Mouse (Mus musculus) gastrocnemius, postnatal 4 days (tissue): ENCODE measurements around the gene Slc29a1. TPM values are rescaled to one million over a fixed set of nuclear protein-coding genes. Genes with fewer than 3 reads are reported as not detected.

Experiments
- DNase-seq, 2 experiments: peaks; one replicate each; pipeline ENCODE4 v3.0.0; 2021 to 2022; ENCODE audit warnings: low spot score in 2 of 2, mixed read lengths in 2 of 2
- total RNA-seq, 2 experiments: library from RNA; stranded (reverse); gene quantifications; 2 replicates each; pipeline ENCODE4 v1.2.3; 2021

The Slc29a1 gene
- total RNA-seq, 2 experiments from 2014 or later, result 148 to 166 TPM

DNA sequence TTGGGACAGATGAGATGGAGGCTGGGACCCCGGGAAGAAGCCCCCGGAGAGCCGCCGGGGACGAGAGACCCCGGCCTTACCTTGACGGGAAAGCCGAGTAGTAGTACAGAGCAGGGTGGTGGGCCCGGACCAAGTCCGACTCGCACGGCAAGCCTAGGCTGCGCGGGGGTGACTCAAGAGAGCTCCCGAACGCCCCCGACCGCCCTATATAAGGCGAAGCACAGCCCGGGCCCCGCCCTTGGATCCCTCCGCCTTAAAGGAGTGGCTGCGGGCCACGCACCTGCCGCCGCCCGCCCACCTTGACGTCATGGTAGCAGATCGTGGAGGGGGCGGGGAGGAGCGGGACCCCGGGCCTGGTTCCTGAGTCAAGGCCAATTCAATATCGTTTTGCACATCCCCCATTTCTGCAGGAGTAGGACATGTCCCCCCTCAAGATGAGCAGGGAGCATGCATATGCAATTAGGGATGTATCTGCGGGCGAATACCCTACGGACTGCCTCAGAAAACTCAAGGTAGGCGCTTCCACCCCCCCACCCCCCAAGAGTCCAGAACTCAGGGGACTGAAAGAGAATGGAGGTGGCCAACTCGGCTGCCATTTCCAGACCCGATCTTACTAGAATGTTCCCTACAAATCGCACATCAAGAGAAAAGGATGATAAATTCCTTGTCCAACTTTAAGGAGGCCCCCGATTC is 26.2 kb downstream of the Slc29a1 start, which contains the start of gene Hsp90ab1:
Hsp90ab1 (minus strand) TSS at position 185 of the 693 bp plus-strand sequence.
- peak; percentile 99 for DNase-seq

DNA sequence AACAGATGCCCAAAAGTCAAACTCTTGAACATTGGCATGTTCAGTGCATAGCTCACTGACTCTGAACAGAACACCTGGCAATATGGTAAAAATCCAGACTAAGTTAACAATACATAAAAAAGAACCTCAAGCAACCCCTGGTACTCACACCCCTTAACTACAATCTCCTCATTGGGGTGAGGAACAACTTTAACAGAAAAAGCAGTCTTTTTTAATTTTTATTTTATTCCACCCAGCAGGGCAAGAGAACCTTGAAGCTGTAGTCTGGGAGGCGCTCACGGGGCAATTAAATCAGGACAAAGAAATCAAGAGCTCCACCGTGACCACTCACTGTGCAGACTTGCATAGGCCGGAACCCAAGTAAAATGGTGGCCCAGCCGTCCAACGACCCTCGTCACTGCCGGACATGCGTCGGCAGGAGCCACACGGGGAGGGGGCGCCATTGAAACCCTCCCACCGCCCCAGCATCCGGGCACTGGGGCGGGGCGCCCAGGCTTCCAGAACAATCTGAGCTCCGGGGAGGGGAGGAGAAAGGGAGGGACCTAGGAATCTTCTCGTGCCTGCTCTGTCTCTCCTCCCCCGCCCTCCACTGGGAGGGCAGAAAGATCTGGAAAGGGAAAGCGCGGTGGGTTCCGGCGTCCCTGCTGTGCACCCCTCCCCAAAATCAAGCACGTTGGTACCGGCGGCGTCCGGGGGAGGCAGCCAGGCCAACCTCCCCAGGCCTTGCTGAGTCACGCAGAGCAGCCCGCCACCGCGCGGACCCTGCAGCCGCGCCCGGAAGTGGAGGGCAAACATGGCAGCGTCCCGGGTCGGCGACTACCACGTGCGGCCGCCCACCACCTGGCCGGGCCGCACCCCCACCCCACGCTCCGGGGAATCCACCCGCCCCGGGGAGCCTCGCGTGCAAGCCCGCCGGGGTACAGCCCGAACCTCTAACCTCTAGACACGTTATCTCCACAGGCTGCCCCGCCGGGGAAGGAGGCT is 27.0 kb downstream of the Slc29a1 start:
- peak; percentile 65 to 84 for DNase-seq

DNA sequence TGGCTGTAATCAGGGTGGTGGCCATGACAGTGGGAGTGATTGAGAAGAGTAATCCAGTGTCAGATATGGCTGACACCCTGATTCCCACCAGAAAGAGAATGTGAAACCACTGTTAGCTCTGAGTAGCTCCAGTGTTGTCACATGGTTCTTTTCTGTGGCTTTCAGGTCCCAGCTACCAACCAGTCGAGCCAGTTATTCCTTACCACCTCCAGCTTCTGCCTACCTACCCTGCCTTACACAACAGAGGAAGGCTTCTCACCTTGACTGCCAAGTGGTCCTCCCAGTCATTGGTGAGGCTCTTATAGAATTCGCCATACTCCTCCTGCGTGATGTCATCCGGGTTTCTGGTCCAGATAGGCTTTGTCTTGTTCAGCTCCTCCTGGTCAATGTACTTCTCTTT is 29.4 kb downstream of the Slc29a1 start:
- DNase-seq, result no peak

DNA sequence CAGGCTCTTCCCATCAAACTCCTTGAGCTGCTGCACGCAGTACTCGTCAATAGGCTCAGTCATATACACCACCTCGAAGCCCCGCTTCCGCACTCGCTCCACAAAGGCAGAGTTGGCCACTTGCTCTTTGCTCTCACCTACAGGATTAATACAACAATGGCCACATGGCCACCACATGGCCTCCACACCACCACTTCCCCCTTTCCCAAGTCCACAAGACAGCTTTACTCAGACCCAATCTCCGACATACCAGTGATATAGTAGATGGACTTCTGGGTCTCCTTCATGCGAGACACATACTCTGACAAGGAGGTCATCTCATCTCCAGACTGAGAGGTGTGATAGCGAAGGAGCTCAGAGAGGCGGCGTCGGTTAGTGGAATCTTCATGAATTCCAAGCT is 30.4 kb downstream of the Slc29a1 start:
- no peak for DNase-seq

DNA sequence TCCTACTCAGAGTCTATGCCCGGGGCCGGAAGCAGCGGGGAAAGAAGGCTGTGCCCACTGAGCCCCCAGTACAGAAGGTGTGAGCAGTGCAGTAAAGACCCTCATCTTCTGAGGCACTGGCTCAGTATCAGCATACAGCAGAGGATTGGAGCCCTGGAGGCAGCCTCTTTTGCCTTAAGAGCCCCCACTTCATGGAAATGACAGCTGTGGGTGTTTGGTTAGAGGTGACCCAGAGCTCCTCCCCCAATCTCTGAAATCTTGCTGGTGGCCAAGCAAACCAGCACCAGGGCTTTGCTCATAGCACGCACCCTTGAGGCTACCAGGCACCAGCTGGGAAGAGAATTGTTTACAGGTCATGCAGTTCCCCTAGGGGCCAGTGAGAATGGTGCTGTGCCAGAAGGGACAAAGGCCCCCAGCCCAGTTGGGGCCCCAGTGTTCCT is 32.2 kb downstream of the Slc29a1 start:
- no peak for DNase-seq

DNA sequence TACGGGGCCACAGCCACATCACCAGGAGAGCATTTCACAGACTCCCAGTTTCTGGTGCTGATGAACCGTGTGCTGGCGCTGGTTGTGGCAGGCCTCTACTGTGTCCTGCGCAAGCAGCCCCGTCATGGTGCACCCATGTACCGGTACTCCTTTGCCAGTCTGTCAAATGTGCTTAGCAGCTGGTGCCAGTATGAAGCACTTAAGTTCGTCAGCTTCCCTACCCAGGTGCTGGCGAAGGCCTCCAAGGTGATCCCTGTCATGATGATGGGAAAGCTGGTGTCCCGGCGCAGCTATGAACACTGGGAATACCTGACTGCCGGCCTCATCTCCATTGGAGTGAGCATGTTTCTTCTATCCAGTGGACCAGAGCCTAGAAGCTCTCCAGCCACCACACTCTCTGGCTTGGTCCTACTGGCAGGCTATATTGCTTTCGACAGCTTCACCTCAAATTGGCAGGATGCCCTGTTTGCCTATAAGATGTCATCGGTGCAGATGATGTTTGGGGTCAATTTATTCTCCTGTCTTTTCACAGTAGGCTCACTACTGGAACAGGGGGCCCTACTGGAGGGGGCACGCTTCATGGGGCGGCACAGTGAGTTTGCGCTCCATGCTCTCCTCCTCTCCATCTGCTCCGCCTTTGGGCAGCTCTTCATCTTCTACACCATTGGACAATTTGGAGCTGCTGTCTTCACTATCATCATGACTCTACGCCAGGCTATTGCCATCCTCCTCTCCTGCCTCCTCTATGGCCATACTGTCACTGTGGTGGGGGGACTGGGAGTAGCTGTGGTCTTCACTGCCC is 32.8 kb downstream of the Slc29a1 start:
- DNase-seq, result no peak

DNA sequence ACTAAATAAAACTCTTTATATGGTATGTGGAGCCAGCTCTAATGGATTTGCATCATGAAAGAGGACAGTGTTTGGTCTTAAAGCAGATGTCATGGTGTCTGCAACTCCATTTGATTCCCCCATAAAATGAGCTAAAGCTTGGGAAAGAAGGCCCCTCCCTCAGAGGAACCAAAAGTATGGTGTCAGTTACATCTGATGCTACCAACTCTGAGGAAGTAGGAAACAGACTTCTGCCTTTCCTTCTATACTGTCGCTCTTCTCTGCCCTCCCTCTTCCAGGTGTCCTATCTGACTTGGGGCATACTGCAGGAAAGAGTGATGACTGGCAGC is 33.4 kb downstream of the Slc29a1 start:
- DNase-seq, result no peak

DNA sequence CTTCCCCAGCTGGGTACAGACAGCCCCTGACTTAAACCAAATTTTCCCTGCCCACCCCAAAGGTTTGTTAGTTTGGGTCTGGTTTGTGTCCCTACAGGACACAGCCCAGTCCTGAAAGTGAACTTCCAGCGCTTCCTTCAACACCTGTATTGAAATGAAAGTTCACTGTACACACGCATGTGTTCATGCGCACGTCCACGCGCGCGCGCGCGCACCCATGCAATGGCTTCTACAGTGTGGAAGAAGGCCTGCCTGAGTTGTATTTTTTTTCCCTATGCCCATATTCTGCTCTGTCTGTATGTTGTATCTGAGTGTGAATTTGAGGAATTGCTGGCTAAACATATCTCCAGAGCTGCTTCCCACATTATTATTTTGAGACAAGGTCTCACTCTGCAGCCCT is 34.3 kb downstream of the Slc29a1 start:
- DNase-seq, result no peak

DNA sequence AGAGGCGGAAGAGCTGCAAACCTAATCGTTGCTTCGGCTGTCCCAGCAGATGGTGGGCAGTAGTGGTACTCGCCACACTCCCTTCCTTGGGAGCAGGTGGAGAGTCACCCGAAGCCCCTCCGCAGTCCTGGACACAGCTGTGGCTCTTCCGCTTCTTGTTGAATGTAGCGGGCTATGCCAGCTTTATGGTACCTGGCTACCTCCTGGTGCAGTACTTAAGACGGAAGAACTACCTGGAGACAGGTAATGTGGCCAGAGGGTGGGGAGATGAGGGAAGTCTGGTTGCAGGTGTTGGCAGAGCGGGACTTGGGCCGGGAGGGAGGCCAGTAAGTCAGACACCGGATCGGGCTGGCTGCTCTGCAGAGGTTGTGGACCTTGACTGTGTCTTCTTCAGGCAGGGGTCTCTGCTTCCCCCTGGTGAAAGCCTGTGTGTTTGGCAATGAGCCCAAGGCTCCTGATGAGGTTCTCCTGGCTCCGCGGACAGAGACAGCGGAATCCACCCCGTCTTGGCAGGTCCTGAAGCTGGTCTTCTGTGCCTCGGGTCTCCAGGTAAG is 34.8 kb downstream of the Slc29a1 start:
- DNase-seq, result no peak

DNA sequence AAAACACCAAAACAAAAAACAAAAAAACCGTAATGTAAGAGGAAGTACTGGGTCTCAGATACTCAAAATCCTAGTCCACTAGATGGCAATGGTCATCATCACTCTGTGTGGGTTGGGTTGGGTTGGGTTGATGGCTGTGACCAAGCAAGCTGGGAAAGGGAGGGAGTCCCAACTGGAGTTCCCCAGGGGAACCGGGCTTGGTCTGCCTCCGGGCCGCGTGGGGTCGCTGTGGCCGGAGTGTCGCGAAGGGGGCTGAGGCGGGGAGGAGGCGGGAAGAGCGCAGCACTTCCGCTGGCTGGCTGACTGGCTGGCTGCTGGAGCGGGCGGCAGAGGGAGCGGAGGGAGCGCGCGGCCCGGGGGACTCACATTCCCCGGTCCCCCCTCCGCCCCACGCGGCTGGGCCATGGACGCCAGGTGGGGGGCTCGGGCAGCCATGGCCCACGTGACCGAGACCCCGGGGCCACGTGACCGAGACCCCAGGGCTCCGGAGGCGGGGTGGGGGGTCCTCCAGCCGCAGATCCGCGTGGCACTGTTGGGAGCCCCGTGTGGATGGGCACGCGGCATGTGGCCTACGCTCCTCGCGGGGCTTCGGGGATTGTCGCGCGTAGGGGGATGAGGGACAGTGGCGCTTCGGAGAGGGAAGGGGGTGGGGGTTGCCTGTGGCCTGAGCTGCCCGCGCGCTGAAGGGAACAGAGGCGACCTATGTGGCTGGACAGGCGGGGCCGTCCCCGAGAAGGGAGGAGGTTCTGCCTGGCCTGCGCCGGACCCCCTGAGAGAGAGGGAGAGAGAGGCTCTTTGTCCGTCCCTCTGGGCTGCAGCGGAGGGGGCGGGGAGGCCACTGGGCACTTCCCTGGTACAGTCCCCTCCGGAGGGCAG is 35.5 kb downstream of the Slc29a1 start, which contains the start of gene Slc35b2:
Slc35b2 (plus strand) TSS at position 220 of the 876 bp plus-strand sequence.
- DNase-seq, result peak; percentile 92 to 94

DNA sequence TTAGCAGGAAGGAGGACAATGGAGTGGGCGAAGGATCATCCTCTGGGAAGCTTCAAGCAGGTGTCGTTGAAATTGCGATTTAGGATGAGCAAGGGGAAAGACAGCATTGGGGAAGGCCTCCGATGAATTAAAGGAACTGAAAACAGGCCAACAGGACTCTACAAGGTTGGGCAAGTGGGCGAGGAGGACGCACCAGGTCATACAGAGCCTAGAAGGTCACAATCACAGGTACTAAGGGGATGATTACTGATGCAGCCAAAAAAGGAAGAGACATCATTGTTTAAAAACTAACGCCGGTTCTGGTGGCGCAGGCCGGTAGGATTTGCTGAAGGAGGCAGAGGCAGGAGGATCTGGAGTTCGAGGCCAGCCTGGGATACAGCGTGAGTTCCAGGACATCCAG is 36.2 kb downstream of the Slc29a1 start:
- no peak for DNase-seq

DNA sequence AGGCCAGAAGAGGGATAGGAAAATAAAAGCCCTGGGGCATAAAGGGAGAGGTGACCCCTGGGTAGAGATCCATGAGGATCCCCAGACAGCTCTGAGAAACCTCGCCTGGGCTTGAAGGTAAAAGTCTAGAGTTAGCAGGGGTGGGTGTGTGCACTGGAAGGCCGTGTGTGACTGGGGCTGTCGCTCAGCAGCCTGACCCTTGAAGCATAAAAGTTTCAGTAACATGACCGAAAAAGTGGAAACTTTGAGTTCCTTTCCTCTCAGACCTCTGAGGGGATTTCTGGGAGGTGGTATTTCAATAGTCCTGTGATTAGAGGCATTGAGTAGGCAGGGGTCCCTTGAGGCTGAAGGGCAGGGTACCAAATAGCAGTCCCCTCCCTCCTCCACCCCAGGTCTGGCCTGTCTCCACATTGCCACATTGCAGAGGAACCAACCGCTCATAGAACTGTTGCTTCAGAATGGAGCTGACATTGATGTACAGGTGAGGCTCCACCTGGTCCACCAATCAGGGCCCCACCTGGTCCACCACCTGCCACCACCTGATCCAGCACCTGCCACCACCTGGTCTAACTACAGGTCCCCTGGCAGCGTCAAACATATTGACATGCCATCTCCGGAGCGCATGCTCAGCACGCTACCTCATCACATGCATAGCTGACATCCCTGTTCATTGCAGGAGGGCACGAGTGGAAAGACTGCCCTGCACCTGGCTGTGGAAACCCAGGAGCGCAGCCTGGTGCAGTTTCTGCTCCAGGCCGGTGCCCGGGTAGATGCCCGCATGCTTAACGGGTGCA is 39.5 kb downstream of the Slc29a1 start:
- DNase-seq, result no peak

DNA sequence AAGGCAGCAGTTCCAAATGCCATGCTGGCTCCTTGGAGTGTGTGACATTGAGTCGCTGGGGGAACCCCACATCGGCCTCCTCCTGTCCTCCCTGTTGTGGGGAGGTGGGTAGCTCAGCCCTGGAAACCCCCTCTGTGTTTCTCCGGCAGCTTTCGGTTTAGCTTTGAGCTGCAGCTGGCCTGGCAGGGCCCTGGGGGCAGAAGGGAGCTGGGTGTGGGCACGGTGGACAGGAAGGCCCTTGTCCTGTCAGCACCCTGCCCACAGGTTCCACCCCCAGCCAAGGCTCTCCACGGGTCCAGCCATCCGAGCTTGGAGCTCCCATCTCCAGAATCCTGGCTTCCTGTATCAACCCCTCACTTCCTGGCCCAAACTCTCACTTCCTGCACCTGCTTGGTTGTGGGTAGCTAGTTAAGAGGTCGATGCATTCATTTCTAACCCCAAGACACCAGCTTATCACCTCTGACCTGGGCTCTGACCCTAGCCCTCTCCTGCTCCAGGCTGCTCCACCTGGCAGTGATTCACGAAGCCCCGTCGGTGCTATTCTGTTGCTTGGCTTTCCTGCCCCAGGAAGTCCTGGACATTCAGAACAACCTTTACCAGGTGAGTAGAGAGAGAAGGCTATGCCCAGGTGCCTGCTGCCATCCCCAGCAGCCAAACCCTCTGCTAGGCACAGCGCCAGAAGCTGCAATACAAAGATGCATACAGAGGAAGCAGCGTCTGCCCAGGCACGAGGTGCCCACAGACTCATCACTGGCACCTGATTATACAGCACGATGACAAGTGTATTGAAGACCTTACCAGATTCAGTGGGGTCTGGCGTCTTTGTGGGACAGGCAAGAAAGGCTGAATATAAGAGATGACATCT is 41.2 kb downstream of the Slc29a1 start:
- no peak for DNase-seq

DNA sequence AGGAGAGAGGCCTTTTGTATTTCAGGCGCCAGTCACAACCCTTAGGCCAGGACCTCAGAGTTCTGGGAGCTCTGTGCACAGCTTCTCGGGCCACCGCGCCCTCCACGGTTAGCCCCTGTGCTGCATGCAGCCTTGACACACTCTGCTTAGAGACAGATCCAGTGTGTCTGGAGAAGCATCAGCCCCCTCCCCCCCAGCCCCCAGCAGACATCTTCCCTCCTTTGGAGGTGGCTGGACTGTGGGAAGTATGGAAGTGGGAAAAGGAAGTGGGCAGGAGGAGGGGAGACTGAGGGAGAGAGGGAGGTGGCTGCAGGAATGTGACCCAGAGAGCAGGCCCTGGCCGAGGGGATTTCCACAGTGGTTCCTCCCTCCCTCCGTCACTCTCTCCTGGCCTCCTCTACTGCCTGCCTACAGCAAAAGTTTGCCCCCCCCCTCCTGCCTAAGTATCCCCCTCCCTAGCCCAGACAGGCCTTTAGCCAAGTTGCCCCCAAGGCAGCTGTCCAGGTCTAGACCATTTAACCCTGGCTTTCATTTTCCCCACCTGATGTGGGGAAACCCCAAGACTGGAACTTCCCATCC is 42.1 kb downstream of the Slc29a1 start:
- DNase-seq, result no peak

DNA sequence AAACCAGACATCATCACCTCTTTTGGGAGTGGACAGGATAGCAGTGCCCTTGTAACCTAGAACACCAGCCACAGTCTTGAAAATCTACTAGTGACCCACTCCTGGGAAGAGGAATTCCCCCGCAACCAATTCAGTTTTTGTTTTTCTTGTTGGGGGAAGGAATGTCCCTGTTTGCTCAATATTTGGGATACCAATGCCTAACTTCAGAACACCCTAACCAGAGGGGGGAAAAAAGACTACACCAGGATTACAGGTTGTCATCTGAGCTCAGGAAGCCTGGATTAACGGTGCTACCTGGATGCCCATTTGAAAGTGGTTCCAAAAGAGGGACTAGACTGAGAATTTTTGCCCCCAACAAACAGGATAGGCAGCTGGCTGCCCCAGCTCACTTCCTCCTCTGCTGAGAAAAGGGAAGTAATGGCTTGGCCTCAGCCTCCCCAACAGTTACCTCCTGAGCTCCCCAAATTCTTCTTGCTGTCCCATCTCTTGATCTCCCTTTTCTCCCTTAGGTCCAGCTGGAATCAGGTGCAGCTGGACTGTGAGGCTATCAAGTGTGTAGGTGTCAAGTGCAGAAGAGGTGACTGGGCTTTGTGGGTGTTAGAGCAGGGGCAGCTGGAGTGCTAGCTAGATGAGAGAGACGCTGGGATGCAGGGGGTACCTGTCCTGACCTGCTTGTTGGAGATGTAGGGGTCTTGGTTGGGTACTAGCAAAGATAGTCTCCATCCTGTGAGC is 42.7 kb downstream of the Slc29a1 start:
- DNase-seq, result no peak

DNA sequence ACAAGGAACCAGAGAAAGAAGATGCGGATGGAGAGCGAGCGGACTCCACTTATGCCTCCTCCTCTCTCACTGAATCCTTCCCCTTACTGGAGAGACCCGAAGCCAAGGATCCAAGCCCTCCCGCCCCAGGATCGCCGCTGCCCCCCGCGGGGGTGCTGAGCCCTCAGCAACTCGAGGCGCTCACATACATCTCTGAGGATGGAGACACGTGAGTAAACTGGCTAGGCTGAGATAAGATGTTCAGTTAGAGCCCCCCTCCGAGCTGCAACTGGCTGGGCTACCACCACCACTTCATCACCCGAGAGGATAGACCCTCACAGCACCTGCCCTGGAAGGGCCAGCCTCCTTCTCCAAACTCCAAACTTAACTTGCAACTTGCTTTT is 43.3 kb downstream of the Slc29a1 start:
- DNase-seq, result no peak

DNA sequence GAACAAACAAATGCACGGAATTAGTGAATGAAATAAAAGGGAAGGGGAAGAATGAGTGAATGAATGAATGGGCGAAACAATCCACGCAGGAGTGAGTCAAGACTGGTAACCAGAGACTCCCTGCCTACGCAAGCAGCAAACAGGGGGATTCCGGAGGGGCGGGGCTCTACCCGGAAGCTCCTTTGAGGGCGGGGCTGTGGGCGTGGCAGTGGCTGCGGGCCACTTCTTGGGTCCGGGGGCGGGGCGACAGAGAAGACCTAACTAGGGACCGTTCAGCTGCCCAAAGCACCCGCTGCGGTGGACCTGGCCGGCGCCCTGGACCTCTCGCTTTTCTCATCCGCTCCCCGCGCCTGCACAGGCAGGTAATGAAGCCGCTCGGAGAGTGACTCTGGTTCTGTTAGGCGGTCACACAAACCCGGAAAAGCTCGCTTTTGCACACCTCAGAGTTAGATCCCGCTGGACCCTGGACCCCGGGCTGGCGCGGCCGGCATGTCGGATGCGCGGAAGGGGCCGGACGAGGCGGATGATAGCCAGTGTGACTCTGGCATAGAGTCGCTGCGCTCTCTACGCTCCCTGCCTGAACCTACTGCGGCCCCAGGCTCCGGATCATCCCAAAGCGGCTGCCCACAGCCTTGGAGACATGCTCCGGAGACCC is 43.8 kb downstream of the Slc29a1 start, which contains the start of gene Nfkbie:
Nfkbie (plus strand) TSS at position 252 of the 655 bp plus-strand sequence.
- peak; percentile 89 to 92 for DNase-seq
